Mouse (Mus musculus): ENCODE data around the gene Fndc1.

DNA sequence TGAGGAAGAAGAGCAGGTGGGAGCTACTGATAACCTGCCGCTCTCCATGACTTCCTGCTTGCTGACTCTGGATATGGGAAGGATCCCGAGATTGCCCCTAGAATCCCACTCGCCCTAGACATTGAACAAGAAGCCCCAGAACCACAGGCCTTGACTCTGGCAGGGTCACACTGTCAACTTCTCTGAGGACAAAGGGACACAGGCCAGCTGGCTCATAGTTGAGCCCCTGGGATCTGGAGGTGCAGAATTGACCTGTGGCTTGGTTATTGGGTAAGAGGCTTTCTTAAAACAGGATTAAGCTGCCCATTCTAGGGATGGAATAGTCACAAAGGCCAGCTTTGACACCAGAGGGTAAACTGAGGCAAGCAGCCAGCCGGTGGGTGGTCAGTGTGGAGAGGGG lies 136.8 kb downstream of the Fndc1 start:
- TF ChIP-seq TAL1 (IDR thresholded peaks at IDR 0.05; ENCODE audit: low read length) (no peak), GATA1 (IDR thresholded peaks at IDR 0.05; ENCODE audit: low read length) (no peak)

All from erythroblast, embryonic 14.5 days (primary cell).